Mouse (Mus musculus) cerebellum, postnatal 4 days (tissue): ENCODE measurements around the gene Klhl25.
"Not testable (repeated sequence)": the region's sequence is repeated elsewhere in the genome, so short reads cannot be mapped to it uniquely, and the experiment has no call there.

Source experiments
- DNase-seq, 2 experiments: peaks; one replicate each; pipeline ENCODE4 v3.0.0; 2022; ENCODE audit warnings: low spot score in 2 of 2, mixed read lengths in 1 of 2

Gene Klhl25

DNA sequence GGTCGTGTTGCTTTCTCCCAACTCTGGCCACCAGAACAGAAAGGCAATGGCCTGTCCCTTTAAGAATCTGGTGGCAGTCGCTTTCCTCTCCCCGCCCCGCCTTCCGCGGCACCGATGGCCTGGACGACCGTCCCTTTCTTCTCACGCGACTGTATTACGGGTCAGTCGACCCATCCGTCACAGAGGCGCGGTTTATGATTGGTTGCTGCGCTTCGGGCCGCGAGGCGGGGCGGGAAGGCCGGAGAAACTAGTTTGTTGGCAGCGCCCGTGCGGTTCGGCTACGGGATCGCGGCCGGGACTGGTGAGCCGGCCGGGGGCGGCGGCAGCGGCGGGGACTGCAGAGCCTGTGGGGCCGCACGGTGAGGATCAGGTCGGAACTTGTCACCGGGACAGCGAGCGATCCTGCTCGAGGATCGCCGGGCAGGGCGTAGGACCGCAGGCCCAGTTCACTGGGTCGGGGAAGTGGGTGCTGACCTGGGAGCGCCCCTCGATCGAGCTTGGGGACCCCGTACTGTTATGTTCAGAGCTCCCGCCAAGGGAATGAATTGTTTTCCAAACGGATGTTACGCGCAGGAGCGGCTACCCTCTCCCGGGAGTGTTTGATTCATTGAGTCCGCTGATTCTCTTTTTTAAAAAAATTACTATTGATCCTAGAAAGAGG, at the start of gene Klhl25:
Klhl25 (plus strand) TSS at position 196 of the 661 bp plus-strand sequence.
- DNase-seq, result peak; percentile 94 to 97

DNA sequence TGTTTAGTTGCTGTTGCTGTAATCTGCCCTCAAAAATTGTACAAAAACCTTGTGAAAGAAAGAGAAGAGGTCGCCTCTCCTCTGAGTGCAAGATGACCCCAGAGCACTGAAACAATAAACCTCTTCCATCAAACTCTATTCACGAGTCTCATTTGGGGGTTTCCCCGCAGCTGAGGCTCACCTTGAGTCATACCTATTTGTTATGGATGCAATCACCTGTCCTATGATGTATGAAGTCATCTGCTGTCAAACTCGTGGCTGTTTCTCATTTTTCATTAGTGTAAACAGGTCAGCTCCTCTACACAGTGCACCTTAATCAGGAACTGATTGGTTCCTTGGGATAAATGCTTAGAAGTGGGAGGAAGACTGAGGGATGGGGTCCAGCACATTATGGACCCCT, 47.6 kb upstream of the Klhl25 start:
- no peak for DNase-seq

DNA sequence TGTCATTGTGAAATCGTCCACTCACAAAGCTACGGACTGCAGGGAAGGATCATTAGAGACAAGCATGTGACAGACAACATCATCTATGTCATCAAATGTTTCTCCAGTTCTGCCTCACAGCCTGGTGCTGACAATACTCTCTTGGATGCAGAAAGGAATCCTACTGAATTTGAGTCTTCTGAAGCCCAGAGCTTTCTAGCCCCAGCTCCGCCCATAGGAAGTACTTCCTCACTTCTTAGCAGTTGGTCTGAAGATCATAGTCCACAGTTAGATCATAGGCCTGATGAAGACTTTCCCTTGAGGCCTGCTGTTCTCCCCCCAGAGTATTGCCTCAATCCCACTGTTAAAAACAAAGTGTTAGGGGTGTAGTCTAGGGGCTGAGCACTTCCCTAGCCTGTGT, 47.1 kb upstream of the Klhl25 start:
- DNase-seq, result no peak

DNA sequence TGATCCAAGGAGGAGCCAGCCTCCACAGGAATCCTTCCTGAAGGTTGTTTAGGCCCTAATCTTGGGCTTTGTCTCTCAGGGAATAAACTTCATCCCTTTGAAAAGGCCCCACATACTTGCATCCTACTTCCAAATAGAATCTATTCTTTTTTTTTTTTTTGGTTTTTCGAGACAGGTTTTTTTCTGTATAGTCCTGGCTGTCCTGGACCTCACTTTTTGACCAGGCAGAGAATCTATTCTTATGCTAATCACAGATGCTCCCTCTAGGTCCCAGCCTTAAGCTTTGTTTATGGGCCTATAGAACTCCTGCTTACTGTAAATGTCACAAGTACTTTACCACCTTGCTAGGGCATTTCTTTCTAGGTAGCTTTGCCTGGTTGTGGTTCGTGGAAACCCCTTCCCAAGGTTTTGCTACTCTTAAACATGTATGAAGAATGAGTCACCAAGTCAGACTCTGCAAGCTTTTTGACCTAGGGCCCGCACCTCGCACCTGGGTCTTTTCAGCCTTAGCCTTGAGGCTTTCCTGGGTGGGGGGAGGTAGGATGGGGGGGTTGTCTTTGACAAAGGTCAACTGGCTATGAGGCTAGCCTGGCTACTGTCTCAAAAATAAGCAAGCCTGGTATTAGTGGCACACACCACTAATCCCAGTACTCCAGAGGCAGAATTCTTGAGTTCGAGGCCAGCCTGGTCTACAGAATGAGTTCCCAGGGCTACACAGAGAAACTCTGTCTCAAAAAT, 46.3 kb upstream of the Klhl25 start:
- DNase-seq, result no peak

DNA sequence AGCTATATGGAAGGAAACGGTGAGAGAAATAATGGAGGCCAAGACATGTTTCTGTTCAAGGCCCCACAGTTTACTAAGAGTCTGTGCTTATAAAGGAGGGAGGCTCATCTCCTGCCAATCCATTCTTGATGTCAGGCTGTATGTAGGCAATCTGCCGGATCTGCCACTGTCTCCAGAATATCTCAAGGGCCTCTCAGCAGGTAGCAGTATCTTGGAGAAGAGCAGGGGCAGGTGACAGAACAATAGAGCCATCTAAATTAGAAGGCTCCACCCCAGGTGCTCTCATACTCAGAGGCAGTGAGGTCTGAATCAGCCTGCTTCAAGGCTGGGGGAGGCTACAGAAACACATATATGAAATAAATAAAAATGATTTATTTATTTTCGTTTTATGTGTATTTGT, 45.2 kb upstream of the Klhl25 start:
- DNase-seq, result no peak

DNA sequence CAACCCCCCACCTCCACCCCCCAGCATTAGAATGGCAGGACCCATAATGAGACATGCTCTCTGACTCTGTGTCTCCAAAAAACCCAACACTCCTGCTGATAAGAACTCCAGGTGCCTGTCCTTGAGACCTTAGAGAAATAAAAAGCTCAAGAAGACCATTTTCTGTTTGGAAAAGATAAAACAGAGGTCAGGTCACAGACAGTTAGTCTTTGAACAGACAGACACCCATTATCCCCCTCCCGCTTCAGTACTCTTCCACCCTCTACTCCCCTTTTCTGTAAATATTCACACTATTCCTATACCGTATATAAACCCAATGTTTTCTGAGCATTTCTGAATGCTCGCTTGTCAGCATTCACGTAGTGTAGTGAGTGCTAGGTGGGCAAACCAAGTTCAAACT, 41.9 kb upstream of the Klhl25 start:
- DNase-seq, result no peak

DNA sequence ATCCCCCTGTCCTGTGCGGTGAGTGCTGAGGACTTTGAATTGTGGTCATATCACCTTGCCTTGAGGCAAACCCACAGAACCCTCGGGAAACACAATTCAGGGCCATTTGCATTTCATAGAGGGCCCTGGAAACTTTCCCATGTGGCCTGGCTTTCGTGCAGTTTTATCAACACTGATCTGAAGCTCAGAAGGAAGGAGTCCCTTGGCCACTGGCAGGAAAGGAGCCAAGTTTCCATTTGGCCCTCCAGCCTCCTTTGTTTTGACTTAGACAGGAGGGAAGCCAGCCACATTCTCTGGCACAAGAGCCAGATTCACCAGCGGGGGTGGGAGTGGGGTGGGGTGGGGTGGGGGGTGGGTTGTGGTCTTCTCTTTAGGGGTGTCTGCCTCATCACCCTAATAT, 41.4 kb upstream of the Klhl25 start:
- peak in 1 of 2 experiments; percentile 23 for DNase-seq

DNA sequence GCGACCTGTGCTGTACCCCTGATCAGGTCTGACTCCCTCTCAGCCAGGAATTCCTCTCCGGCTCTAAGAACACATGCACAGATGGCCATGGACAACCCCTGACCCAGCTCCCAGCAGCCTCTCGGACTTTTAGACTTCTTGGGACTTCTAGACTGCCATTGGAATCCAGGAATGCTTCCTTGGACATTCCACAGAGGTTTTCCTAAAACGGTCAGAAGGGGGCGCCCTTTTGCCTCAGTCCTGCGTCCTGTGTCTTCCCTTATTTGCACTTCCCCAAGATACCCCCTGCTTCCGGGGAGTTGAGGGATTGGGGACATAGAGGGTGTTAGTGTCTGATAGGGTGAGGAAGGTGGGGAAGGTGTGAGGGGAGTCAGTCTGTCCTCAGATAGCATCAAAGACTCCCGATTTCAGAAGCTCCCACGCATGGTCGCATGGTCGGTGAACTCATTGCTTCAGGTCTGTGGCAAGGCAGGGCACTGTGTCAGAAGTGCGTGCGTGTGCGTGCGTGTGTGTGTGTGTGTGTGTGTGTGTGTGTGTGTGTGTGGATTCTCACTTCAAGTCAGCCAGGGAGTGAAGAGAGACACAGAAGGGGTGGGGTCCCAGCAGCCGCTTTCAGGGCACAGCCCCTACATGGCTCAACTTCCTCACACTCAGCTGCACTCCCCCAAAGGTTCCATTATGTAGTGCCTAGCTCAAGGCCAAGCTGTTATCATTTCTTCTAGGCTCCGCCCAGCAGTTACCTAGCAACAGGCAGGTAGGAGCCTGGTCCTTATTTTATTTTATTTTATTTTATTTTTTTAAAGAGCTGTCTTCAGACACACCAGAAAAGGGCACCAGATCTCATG, 40.4 kb upstream of the Klhl25 start:
- DNase-seq, result peak in 1 of 2 experiments; percentile 22

DNA sequence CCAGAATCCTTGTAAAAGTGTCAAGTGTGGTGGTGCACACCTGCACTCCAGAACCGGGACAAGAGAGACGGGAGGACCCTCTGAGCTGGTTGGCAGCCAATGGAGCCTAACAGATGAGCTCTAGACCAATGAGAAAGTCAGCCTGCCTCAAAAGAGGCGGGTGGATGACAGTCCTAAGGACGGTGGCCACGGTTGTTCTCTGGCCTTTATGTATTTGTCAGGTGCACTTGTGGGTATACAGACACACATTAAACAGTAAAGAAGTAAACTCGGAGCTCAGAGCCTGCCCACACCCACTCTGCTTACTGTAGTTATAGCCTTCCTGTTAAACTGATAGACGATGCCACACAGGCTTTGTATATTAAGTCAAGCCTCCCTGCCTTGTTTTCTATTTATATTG, 27.4 kb upstream of the Klhl25 start:
- DNase-seq, result no peak

DNA sequence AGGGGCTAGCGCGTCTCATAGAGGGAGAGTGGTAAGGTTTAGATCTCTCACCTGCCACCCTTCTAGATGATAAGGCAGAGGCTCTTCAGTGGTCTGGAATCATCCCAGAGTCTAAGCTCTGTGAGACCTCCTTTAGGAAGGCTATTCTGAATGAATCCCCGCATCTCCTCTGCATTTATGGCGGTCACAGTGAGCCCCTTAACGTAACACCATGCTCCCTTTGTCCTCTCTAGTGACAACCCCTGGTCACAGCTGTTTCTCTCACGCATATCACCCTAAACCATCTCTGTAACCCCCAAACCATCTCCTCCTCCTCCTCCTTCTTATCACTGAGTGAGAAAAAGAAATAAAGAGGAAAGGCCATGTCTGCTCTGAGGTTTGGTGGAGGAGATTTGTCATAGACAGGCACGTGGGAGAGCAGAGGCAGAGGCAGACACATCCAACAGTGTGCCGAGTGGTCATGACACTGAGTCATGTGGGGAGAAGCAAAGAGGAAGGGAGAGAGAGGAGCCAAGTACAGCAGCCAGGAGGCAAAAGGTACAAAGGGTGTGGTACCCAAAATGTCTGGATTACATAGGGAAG, 25.9 kb upstream of the Klhl25 start:
- DNase-seq, result no peak

DNA sequence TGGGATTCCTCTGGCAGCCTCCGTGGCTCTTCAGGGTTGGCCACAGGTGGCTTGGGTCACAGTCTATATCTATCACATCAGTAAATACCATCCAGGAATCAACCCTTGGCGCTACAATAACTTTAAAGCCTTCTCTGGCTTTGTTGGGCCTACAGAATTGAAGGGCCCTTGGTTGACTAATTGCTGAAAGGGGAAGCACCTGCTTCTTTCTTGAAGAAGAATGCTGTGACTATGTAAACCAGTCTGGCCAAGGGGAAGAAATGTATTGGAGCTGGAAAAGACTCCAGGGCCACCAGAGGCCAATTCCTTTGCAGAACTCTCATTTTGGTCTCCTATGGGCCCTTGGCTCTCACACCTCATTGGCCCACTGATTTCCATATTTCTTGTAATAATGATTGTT, 25.0 kb upstream of the Klhl25 start:
- no peak for DNase-seq

DNA sequence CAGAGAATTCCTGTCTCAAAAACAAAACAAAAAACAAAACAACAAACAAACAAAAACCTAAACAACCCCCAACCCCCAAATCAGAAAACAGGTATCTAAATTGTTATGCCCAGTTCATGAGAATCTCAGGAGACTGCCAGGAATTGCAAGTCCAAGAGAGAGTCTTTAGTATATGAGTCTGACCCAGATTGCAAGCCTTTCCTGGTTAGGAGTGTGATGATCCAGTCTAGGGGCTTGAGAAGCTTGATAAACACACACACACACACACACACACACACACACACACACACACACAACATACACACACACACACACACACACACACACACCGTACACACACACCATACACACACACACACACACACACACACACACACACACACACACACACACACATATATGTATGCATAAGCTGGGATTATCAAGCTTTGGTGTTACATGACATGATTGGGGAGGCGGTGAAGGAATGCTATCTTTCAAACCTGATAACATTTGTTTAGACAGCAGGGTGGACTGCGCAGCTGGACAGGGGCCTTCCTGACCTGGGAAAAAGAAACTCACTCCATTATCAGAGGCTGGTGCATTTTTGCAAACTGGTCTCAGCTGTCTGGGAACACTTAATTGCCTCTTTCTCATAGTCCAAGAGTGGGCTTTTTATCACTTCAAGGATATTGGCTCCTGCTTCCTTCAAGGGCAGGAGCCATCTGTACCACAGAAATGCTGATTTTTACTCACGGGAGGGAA, 21.6 kb upstream of the Klhl25 start:
- DNase-seq, result no peak

DNA sequence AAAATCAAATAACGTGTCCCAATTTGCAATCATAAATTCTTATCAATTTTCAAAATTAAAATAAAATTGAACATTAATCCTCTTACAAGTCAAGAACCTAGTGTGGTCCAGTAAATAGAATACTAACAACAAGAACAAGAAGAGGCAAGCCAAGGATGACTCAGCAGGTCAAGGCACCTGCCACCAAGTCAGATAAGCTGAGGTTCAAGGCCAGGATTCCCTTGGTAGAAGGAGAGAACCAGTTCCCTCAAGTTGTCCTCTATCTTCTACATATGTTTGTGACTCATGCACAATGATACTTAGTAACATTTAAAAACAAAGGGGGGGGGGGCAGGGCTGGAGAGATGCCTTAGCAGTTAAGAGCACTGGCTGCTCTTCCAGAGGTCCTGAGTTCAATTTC, 20.8 kb upstream of the Klhl25 start:
- DNase-seq, result no peak

DNA sequence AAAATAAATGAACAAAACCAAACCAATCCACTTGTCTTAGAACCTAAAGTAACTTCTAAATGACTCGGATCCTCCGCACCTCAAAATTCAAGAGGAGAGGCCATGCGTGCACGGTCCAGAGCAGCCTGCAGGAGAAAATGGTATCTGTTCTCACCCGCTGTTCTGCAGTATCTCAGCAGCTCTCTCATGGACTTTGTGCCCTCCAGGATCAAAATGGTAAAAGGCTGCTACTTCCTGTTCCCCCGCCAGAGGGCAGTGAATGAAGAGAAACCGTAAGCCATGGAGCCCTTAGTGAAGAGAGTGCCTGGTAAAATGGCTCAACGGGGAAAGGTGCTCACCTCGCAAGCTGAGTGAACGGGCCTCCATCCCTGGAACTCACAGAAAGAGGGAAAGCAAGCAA, 20.3 kb upstream of the Klhl25 start:
- DNase-seq, result peak; percentile 39 to 66

DNA sequence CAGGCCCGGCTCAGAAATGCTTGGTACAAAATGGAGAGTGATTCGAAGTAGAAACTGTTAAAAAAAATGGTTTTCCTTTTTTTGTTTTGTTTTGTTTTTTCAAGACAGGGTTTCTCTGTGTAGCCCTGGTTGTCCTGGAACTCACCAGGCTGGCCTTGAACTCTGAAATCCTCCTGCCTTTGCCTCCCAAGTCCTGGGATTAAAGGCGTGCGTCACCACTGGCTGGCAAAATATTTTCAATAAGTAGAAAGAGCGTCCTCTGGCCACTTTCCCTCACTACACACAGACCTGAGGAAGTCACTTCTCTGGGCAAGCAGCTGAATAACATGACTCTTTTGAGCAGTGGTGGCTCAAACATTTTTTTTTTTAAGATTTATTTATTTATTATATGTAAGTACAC, 19.6 kb upstream of the Klhl25 start:
- no peak for DNase-seq

DNA sequence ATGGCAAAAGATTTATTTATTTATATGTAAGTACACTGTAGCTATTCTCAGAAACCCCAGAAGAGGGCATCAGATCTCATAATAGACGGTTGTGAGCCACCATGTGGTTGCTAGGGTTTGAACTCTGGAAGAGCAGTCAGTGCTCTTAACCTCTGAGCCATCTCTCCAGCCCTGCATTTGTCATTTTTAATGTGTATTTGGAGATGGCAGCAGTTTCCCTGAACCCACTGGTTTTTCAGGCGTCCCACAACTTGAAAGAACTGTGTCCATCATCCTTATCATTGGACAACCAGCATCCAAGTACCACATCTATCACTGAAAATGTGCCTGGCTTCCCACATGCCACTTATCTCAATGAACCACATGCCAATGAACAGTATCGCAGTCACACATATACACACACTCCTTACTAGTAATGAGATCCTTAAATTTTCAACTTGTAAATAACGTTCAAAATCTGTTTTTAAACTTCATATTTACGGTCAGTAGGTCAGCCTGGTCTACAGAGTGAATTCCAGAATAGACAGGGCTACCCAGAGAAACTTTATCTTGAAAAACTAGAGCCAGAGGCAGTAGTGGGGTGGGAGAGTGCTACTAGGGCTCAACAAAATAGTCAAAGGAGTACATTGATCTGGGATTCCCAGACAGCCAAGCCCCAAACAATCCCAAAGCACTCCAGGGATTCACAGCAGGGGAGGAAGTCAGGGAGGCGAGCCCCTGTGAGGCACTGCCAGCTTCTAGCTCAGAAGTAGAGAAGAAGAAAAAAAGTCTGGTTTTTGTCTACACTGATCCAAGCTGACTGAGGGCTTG, 17.7 kb upstream of the Klhl25 start:
- DNase-seq, result no peak

DNA sequence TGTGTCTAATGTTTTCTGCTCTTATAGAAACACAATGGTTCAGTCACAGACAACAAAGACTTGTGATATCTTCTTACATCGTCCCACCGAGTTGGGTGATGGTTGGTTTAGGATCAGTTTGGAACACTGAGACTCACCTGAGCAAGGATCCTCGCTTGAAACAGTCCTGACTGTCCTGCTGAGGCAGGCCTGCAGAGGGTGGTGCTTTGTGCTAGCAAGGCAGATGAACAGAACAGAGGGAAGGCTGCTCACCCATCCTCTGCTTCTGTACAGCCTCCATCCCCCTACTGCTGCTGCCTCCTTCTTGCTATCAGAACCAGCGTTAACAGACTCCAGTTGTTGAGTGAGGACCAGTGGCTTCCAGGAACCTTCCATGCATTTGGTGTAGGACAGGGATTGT, 14.2 kb upstream of the Klhl25 start:
- DNase-seq, result not testable (repeated sequence)

DNA sequence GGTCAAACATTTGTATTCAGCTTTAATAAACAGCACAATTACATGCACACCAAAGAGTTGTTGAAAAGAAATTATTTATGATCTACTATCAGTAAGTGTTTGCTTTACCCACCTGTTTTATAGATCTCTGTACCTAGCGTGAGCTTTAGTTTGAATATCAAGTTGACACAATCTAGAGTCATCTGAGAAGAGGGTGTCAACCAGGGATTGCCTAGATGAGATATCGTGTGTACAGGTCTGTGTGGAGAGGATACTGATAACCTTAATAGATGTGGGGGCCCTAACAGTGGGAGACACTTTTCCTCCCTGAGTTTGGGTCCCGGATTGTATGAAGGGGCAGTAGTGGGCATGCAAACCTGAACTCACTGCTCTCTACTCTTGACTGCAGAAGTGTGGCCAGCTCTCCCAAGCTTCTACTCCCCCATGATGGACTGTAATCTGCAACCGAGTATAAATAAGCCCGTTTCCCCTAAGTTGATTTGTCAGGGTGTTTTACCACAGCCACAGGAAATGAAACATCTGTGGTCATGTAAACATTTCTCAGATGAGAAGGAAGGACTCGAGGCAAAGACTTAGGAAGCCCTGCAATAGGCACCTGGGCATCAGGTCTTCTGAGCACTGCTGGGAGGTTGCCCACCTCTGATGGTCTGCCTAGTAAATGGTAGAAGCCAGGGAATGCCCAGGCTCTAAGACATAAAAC, 13.0 kb upstream of the Klhl25 start:
- DNase-seq, result not testable (repeated sequence)

DNA sequence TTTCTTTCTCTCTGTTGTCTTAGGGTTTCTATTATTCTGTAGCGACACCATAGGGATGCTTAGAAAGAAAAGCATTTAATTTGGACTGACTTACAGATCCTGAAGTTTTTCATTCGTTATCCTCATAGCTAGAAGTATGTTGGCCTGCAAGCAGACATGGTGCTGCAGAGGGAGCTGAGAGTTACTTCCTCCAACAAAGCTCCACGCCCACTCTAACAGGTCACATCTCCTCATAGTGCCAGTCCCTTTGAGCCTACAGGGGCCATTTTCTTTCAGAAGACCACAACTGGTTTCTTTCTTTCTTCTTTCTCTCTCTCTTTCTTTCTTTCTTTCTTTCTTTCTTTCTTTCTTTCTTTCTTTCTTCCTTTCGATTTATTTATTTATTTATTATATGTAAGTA, 8.0 kb upstream of the Klhl25 start:
- DNase-seq, result no peak

DNA sequence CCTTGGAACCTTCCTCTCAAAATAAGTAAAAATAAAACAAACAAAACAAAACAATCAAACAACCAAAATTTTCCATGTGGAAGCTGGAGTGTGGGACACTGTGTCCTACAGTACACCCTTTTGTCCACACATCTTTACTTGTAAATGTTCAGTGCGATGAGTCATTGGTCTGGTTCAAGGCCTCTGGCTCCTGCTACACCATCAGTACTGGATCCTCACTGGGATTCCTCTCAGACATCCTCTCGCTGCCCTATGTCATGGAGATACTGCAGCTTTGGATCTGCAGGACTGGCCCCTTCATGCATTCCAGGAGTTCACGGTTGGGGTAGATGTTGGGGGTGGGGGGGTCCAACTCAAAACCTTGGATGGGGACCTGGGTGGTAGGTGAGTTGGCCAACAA, 5.8 kb upstream of the Klhl25 start:
- DNase-seq, result no peak
